Mouse (Mus musculus) hindbrain, postnatal 0 days (tissue): ENCODE data around the gene Gys1. TPM values are rescaled to one million over a fixed set of nuclear protein-coding genes. Genes with fewer than 3 reads are reported as not detected.
"Not testable (repeated sequence)": the region's sequence is repeated elsewhere in the genome, so short reads cannot be mapped to it uniquely, and the experiment has no call there.

Experiments used
- ATAC-seq: fragments of 200-750 bp; cut with Nextera tagmentation; 2 replicates; pipeline ENCODE4 v1.8.0; 2017; ENCODE audit warnings: mild to moderate bottlenecking, moderate TSS enrichment, moderate library complexity
- DNase-seq: peaks from one replicate; pipeline ENCODE4 v3.0.0-alpha.2; 2015; ENCODE audit warnings: low spot score
- H3K27ac ChIP-seq: fragments of 300-500 bp; sonication (generic); 2 replicates; pipeline ENCODE4 v1.5.1; 2014; ENCODE audit warnings: mild to moderate bottlenecking
- H3K27me3 ChIP-seq: fragments of 300-500 bp; sonication (generic); 2 replicates; pipeline ENCODE4 v1.6.1; 2014; ENCODE audit warnings: low read length, mixed read lengths; ENCODE audit not compliant: insufficient read depth
- H3K36me3 ChIP-seq: fragments of 300-500 bp; sonication (generic); 2 replicates; pipeline ENCODE4 v1.6.1; 2014; ENCODE audit warnings: low read length, mixed read lengths; ENCODE audit not compliant: insufficient read depth
- H3K4me1 ChIP-seq: fragments of 300-500 bp; sonication (generic); 2 replicates; pipeline ENCODE4 v1.6.1; 2014; ENCODE audit warnings: antibody characterized with exemption, low read length, mixed read lengths; ENCODE audit not compliant: insufficient read depth
- H3K4me2 ChIP-seq: fragments of 300-500 bp; sonication (generic); 2 replicates; pipeline ENCODE4 v1.6.1; 2014; ENCODE audit warnings: low read depth, mild to moderate bottlenecking, low read length, moderate library complexity, mixed read lengths
- H3K4me3 ChIP-seq: fragments of 300-500 bp; sonication (generic); 2 replicates; pipeline ENCODE4 v1.5.1; 2014; ENCODE audit warnings: low read length
- H3K9ac ChIP-seq: fragments of 300-500 bp; sonication (generic); replicated peaks from 2 replicates; pipeline ENCODE4 v1.6.1; 2014; ENCODE audit warnings: mild to moderate bottlenecking, low read length, moderate library complexity, mixed read lengths
- H3K9me3 ChIP-seq: fragments of 300-500 bp; sonication (generic); 2 replicates; pipeline ENCODE4 v1.6.1; 2016; ENCODE audit warnings: low read length, mixed read lengths
- CTCF ChIP-seq: IDR thresholded peaks from 2 replicates; pipeline ENCODE4 v1.5.1; 2016; ENCODE audit warnings: antibody characterized with exemption, control low read depth, low read depth
- WGBS: fragments of 180-500 bp; shearing (Covaris S2); extraction: QIAGEN DNeasy Blood & Tissue Kit; methylation state at CpG from one replicate; pipeline ENCODE4 v1.1.7; 2014; 5-methylcytosine and 5-hydroxymethylcytosine counted together
- polyA plus RNA-seq: library from polyadenylated mRNA; unstranded; fragments of >200 nt; fragmentation: Nextera tagmentation; extraction: Ambion mirVana; gene quantifications from 2 replicates; pipeline ENCODE4 v1.2.1, GENCODE M21; 2015
- total RNA-seq: library from RNA; depleted of rRNA; stranded (reverse); fragments of >200 nt; gene quantifications from 2 replicates; pipeline ENCODE4 v1.2.3, GENCODE M21; 2014

Gene Gys1
- total and polyA plus RNA-seq, 2 experiments from 2014 or later = 16.4 to 22.4 TPM

DNA sequence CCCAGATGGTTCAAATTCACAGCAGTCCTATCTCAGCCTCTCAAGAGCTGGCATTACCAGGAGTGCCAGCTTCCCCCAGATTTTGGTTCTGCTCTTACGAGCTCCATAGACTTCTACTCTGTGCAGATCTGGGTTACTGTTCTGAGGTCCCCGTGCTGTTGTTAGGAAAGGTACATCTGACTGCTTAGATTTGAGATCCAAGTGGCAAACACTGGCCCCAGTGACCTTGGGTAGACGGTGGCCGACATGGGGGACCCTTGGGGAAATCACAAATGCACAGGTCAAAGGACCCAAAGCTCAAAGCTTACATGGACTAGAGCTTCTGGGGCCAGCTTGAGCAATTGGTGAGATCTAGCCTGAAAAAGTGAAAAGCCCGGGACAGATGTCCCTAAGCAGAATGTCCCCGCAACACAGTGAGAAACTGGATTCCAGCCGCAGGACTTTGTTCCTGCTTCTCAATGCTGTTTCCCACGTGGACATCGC lies 22.1 kb downstream of the Gys1 start:
- no peak overlapping the region; the same call in 1 of the 2 replicates for H3K9ac ChIP-seq
- H3K27me3 ChIP-seq = no peaks in the 10 kb centered on the region
- H3K27ac ChIP-seq = peak overlapping the region; percentile 37
- no peaks in the 10 kb centered on the region for H3K9me3 ChIP-seq
- H3K4me3 ChIP-seq = no peak overlapping the region
- TF ChIP-seq CTCF = no peak
- H3K4me1 ChIP-seq = peaks cover 18% of the 10 kb centered on the region
- H3K4me2 ChIP-seq = peak overlapping the region; percentile 62
- H3K36me3 ChIP-seq = peaks cover 23% of the 10 kb centered on the region
- ATAC-seq (no peak), DNase-seq (no peak)
- 51% methylated on average over 9 of the region's 9 CpGs for WGBS

GRCm38 (mm10) chr7:45457204-45458060 lies 22.8 kb downstream of the Gys1 start:
- TF ChIP-seq CTCF = no peak
- WGBS = 59% methylated on average over 9 of the region's 10 CpGs

GRCm38 (mm10) chr7:45458748-45459563 lies 24.3 kb downstream of the Gys1 start:
- peak overlapping the region; percentile 94 for H3K27ac ChIP-seq
- H3K27me3 ChIP-seq = no peaks in the 10 kb centered on the region
- H3K4me2 ChIP-seq = peak overlapping the region; percentile 62
- H3K36me3 ChIP-seq = peaks cover 21% of the 10 kb centered on the region
- no peak for TF ChIP-seq CTCF
- under 1% methylated on average over 38 of the region's 43 CpGs for WGBS
- peak overlapping the region; percentile 50 for H3K4me3 ChIP-seq
- peaks cover 18% of the 10 kb centered on the region for H3K4me1 ChIP-seq
- H3K9me3 ChIP-seq = no peaks in the 10 kb centered on the region
- ATAC-seq (peak; percentile 72), DNase-seq (peak; percentile 91)
- H3K9ac ChIP-seq = peak overlapping the region; percentile 67

More at GRCm38 (mm10) chr7:45457204-45458060, 22.8 kb downstream of the Gys1 start:
- Histone ChIP-seq H3K9ac (no peak overlapping the region; the same call in 1 of the 2 replicates), H3K27ac (peak overlapping the region; percentile 94), H3K4me3 (peak overlapping the region; percentile 50), H3K4me1 (peaks cover 18% of the 10 kb centered on the region), H3K36me3 (peaks cover 21% of the 10 kb centered on the region), H3K4me2 (peak overlapping the region; percentile 62), H3K9me3 (no peaks in the 10 kb centered on the region), H3K27me3 (no peaks in the 10 kb centered on the region)
- ATAC-seq (no peak), DNase-seq (peak; percentile 21)

DNA sequence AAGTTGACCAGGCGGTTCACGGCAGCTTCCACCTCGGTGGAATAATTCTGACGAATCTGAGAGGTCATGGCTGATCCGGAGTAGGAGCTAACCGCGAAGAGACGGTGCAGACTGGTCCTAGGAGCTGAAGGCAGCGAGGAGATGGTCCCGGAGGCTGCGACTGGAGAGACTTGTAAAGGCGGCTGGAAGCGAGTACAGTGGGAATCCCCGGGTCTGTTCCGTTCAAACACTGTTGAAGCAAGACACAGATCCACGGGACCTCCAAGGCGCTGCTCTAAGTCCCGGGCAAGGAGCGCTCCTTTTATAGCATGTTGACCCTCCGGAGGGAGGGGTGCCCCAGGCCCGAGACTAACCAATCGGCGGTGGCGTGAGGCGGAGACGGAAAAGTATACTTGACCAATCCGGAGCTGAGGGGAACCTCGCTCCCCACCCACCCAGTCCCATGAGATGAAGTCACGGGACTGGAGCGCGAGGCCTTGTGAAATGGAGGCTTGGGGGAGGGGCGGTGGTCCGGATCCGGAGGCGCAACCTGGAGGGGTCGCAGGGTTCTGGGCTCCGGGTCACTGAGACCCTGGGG lies 25.0 kb downstream of the Gys1 start, which contains the start of gene Ftl1:
Ftl1 (minus strand) TSS at position 321 of the 577 bp plus-strand sequence.
- ATAC-seq (peak; percentile 96), DNase-seq (peak; percentile 99)
- H3K27ac ChIP-seq = peak within 1 kb of the TSS; percentile 94
- peak within 1 kb of the TSS; percentile 62 for H3K4me2 ChIP-seq
- 1% methylated on average over 29 of the region's 37 CpGs for WGBS
- H3K27me3 ChIP-seq, H3K9me3 ChIP-seq: not testable (repeated sequence)
- peak within 1 kb of the TSS; percentile 50 for H3K4me3 ChIP-seq
- peaks cover 23% of the 10 kb centered on the region for H3K36me3 ChIP-seq
- H3K4me1 ChIP-seq = peaks cover 18% of the 10 kb centered on the region
- H3K9ac ChIP-seq = peak within 1 kb of the TSS; percentile 67

GRCm38 (mm10) chr7:45460377-45460776 lies 25.7 kb downstream of the Gys1 start:
- no peaks in the 10 kb centered on the region for H3K9me3 ChIP-seq
- peak; percentile 9 for DNase-seq
- WGBS = 67% methylated on average over 7 of the region's 7 CpGs
- peaks cover 19% of the 10 kb centered on the region for H3K4me1 ChIP-seq
- peak overlapping the region; percentile 50 for H3K4me3 ChIP-seq
- H3K4me2 ChIP-seq = peak overlapping the region; percentile 54
- H3K9ac ChIP-seq = peak overlapping the region; percentile 41; the same call in 1 of the 2 replicates
- TF ChIP-seq CTCF = no peak
- peaks cover 17% of the 10 kb centered on the region for H3K36me3 ChIP-seq
- H3K27me3 ChIP-seq = no peaks in the 10 kb centered on the region
- no peak for ATAC-seq
- H3K27ac ChIP-seq = peak overlapping the region; percentile 87

DNA sequence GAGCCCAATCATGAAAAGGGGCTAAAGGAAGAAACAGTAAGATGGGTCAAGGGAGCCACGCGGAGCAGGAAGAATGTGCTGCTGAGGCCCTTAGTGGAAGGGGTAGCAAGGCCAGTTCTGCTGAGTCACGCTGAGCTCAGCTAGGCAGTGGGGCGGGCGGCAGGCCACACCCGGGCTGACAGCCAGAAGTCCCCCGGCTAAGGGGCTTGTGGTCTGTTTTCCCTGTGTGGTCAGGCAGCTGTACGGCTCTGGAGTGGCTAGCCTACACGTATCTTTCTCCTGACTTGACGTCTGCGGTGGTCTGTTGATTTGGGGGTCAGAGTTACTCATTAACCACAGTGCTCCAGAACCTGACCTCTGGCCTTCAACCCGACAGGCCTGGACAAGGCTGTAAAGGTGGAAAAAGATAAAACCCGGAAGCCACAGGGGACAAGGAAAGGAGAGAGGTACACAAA lies 26.2 kb downstream of the Gys1 start:
- H3K4me3 ChIP-seq = no peak overlapping the region
- no peak for ATAC-seq

More for the DNA sequence above, 26.2 kb downstream of the Gys1 start:
- no peaks in the 10 kb centered on the region for H3K9me3 ChIP-seq
- H3K4me2 ChIP-seq = no peak overlapping the region
- H3K9ac ChIP-seq = no peak overlapping the region
- H3K36me3 ChIP-seq = peaks cover 13% of the 10 kb centered on the region
- H3K27me3 ChIP-seq = no peaks in the 10 kb centered on the region
- DNase-seq = peak; percentile 74
- peak overlapping the region; percentile 87 for H3K27ac ChIP-seq
- 21% methylated on average over 13 of the region's 13 CpGs for WGBS
- TF ChIP-seq CTCF = no peak
- peaks cover 24% of the 10 kb centered on the region for H3K4me1 ChIP-seq
